Mouse (Mus musculus): ENCODE measurements at regions not wholly inside any gene's neighbourhood (a gene's known extent, or its start where the extent isn't known, plus 50 kb on each side); places are given as distances from the start of the nearest gene placed in this dataset.

DNA sequence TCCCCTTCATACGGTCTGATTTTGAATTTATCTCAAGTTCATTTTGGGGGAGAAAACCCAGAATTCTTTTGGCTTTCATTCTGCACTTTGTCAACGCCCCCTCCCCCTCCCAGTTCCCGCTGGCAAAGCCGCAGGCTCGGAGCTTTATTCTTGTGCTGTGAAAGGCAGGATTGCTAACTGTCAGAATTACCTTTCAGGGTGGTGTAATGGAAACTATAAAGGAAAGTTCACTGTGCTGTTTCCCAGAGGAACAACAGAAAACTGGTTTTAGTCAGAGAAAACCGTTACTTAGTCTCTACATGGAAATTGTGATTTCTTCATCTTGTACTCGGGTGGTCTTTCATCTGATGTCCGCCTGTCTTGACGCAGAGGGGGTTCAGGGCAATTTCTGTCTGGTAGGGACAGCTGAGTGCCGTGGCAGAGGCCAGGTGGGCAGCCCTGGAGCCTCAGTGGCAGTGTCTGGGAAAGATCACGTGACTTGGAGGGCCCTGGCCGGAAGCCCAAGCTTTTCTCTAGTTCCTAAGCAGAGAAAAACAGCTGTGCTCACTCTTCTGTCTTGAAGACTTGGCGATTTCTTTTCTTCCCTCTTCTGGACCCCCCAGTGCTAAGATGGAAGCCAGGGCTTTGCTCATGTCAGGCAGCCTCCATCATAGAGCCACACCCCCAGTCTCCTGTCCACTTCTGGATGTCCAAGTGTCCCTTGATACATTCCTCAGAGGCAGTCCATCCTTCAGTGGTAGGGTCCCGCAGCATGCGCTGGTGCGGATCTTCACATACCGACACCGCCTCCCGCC lies 74.6 kb downstream of the Tex29 start:
- no peak overlapping the region for H3ac ChIP-seq (ENCODE audit: control insufficient read depth, insufficient read length, low read depth)
- no peak for TF ChIP-seq FOSL1 (IDR thresholded peaks at IDR 0.05; ENCODE audit: insufficient read depth, low read length, poor library complexity, severe bottlenecking)
- TF ChIP-seq MYOD1 (IDR thresholded peaks at IDR 0.05; ENCODE audit: control insufficient read depth, insufficient read length, low read depth): no peak
- TF ChIP-seq MAX (IDR thresholded peaks at IDR 0.05): no peak
- TF ChIP-seq CTCF (IDR thresholded peaks at IDR 0.05; ENCODE audit: control insufficient read depth, insufficient read depth, insufficient read length): no peak
- no peak for TF ChIP-seq MYOG (IDR thresholded peaks at IDR 0.05; ENCODE audit: control insufficient read depth, extremely low read depth, insufficient read length)
- TF ChIP-seq CEBPB (IDR thresholded peaks at IDR 0.05; ENCODE audit: low read depth): no peak
- no peak for TF ChIP-seq USF1 (IDR thresholded peaks at IDR 0.05; ENCODE audit: low read depth)
- H3K36me3 ChIP-seq (ENCODE audit: control insufficient read depth, insufficient read depth): no peaks in the 10 kb centered on the region
- peaks cover 73% of the 10 kb centered on the region for H3K27me3 ChIP-seq (ENCODE audit: control insufficient read depth, insufficient read depth, insufficient read length)
- no peak overlapping the region for H3K4me3 ChIP-seq (ENCODE audit: insufficient read depth, poor library complexity, severe bottlenecking)
- no peaks in the 10 kb centered on the region for H3K79me2 ChIP-seq (ENCODE audit: control insufficient read depth, insufficient read depth)
- H3K79me3 ChIP-seq (ENCODE audit: low read depth): no peaks in the 10 kb centered on the region

GRCm38 (mm10) chr8:11915721-11916120 lies 75.4 kb downstream of the Tex29 start:
- no peaks in the 10 kb centered on the region for H3K79me2 ChIP-seq (ENCODE audit: control insufficient read depth, insufficient read depth)
- no peaks in the 10 kb centered on the region for H3K79me3 ChIP-seq (ENCODE audit: low read depth)
- H3K36me3 ChIP-seq (ENCODE audit: control insufficient read depth, insufficient read depth): no peaks in the 10 kb centered on the region
- TF ChIP-seq USF1 (IDR thresholded peaks at IDR 0.05; ENCODE audit: low read depth) (no peak), FOSL1 (IDR thresholded peaks at IDR 0.05; ENCODE audit: insufficient read depth, low read length, poor library complexity, severe bottlenecking) (no peak), MYOD1 (IDR thresholded peaks at IDR 0.05; ENCODE audit: control insufficient read depth, insufficient read length, low read depth) (no peak), MAX (IDR thresholded peaks at IDR 0.05) (no peak), MYOG (IDR thresholded peaks at IDR 0.05; ENCODE audit: control insufficient read depth, extremely low read depth, insufficient read length) (no peak), CTCF (IDR thresholded peaks at IDR 0.05; ENCODE audit: control insufficient read depth, insufficient read depth, insufficient read length) (no peak), CEBPB (IDR thresholded peaks at IDR 0.05; ENCODE audit: low read depth) (no peak)
- no peak overlapping the region for H3K4me3 ChIP-seq (ENCODE audit: insufficient read depth, poor library complexity, severe bottlenecking)
- H3K27me3 ChIP-seq (ENCODE audit: control insufficient read depth, insufficient read depth, insufficient read length): peaks cover 64% of the 10 kb centered on the region
- H3ac ChIP-seq (ENCODE audit: control insufficient read depth, insufficient read length, low read depth): no peak overlapping the region

DNA sequence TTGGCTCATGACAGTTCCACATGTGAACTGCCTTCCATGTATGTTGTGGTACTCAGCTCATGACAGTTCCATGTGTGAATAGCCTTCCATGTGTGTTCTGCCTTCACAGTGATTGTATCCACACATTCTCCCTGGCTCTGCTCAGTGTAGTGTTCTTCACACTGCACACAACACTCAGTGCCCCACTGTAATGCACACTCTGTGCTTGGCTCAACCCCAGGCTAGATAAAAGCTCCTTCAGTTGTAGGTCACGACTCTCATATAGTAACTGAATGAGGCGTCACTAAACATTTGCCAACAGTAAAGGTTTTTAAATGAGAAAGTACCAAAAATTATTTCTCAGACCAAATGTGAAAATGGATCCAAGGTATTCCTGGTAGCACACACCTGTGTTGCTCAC lies 79.6 kb downstream of the Tex29 start:
- TF ChIP-seq MAX (IDR thresholded peaks at IDR 0.05): no peak
- TF ChIP-seq MYOD1 (IDR thresholded peaks at IDR 0.05; ENCODE audit: control insufficient read depth, insufficient read length, low read depth): no peak
- TF ChIP-seq USF1 (IDR thresholded peaks at IDR 0.05; ENCODE audit: low read depth): no peak
- no peak for TF ChIP-seq CTCF (IDR thresholded peaks at IDR 0.05; ENCODE audit: control insufficient read depth, insufficient read depth, insufficient read length)
- no peak for TF ChIP-seq CEBPB (IDR thresholded peaks at IDR 0.05; ENCODE audit: low read depth)
- no peak for TF ChIP-seq FOSL1 (IDR thresholded peaks at IDR 0.05; ENCODE audit: insufficient read depth, low read length, poor library complexity, severe bottlenecking)
- TF ChIP-seq MYOG (IDR thresholded peaks at IDR 0.05; ENCODE audit: control insufficient read depth, extremely low read depth, insufficient read length): no peak
- Histone ChIP-seq H3K4me3 (ENCODE audit: insufficient read depth, poor library complexity, severe bottlenecking) (no peak overlapping the region), H3K27me3 (ENCODE audit: control insufficient read depth, insufficient read depth, insufficient read length) (peaks cover 26% of the 10 kb centered on the region), H3K79me3 (ENCODE audit: low read depth) (no peaks in the 10 kb centered on the region), H3ac (ENCODE audit: control insufficient read depth, insufficient read length, low read depth) (no peak overlapping the region), H3K36me3 (ENCODE audit: control insufficient read depth, insufficient read depth) (no peaks in the 10 kb centered on the region), H3K79me2 (ENCODE audit: control insufficient read depth, insufficient read depth) (no peaks in the 10 kb centered on the region)

GRCm38 (mm10) chr8:11923115-11923514 lies 82.8 kb downstream of the Tex29 start:
- Histone ChIP-seq H3K79me2 (ENCODE audit: control insufficient read depth, insufficient read depth) (no peaks in the 10 kb centered on the region), H3K79me3 (ENCODE audit: low read depth) (no peaks in the 10 kb centered on the region), H3K4me3 (ENCODE audit: insufficient read depth, poor library complexity, severe bottlenecking) (no peak overlapping the region), H3ac (ENCODE audit: control insufficient read depth, insufficient read length, low read depth) (no peak overlapping the region), H3K27me3 (ENCODE audit: control insufficient read depth, insufficient read depth, insufficient read length) (peaks cover 8% of the 10 kb centered on the region), H3K36me3 (ENCODE audit: control insufficient read depth, insufficient read depth) (no peaks in the 10 kb centered on the region)
- TF ChIP-seq MYOD1 (IDR thresholded peaks at IDR 0.05; ENCODE audit: control insufficient read depth, insufficient read length, low read depth) (no peak), MYOG (IDR thresholded peaks at IDR 0.05; ENCODE audit: control insufficient read depth, extremely low read depth, insufficient read length) (no peak), CTCF (IDR thresholded peaks at IDR 0.05; ENCODE audit: control insufficient read depth, insufficient read depth, insufficient read length) (no peak), USF1 (IDR thresholded peaks at IDR 0.05; ENCODE audit: low read depth) (no peak), MAX (IDR thresholded peaks at IDR 0.05) (no peak), CEBPB (IDR thresholded peaks at IDR 0.05; ENCODE audit: low read depth) (no peak), FOSL1 (IDR thresholded peaks at IDR 0.05; ENCODE audit: insufficient read depth, low read length, poor library complexity, severe bottlenecking) (no peak)

DNA sequence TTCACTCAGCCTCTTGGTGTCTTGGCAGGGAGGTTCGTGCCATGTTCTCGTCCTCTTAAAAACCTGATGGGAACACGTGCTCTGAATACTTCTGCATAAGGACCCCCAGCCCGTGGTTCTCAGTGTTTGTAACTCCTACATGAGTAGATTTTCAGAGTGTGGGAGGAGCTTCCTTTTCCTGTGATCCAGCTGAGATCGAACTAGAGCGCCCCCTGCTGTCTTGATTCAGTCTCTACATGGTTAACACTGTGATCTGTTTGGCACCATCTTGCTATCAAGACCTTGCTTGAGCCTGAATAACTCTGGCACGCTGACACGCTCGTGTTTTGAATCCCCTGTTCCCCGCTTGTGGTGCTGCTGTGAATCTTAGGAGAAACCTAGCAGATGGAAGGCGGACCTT lies 83.9 kb downstream of the Tex29 start:
- Histone ChIP-seq H3K27me3 (ENCODE audit: control insufficient read depth, insufficient read depth, insufficient read length) (peaks cover 11% of the 10 kb centered on the region), H3K79me3 (ENCODE audit: low read depth) (no peaks in the 10 kb centered on the region), H3ac (ENCODE audit: control insufficient read depth, insufficient read length, low read depth) (no peak overlapping the region), H3K79me2 (ENCODE audit: control insufficient read depth, insufficient read depth) (no peaks in the 10 kb centered on the region), H3K36me3 (ENCODE audit: control insufficient read depth, insufficient read depth) (no peaks in the 10 kb centered on the region), H3K4me3 (ENCODE audit: insufficient read depth, poor library complexity, severe bottlenecking) (no peak overlapping the region)
- TF ChIP-seq CEBPB (IDR thresholded peaks at IDR 0.05; ENCODE audit: low read depth) (no peak), CTCF (IDR thresholded peaks at IDR 0.05; ENCODE audit: control insufficient read depth, insufficient read depth, insufficient read length) (no peak), MAX (IDR thresholded peaks at IDR 0.05) (no peak), MYOD1 (IDR thresholded peaks at IDR 0.05; ENCODE audit: control insufficient read depth, insufficient read length, low read depth) (no peak), USF1 (IDR thresholded peaks at IDR 0.05; ENCODE audit: low read depth) (no peak), FOSL1 (IDR thresholded peaks at IDR 0.05; ENCODE audit: insufficient read depth, low read length, poor library complexity, severe bottlenecking) (no peak), MYOG (IDR thresholded peaks at IDR 0.05; ENCODE audit: control insufficient read depth, extremely low read depth, insufficient read length) (no peak)
